Mouse (Mus musculus) kidney, postnatal 0 days (tissue): ENCODE data around the gene Ykt6. TPM values are rescaled to one million over a fixed set of nuclear protein-coding genes. Genes with fewer than 3 reads are reported as not detected.
A peak's percentile ranks its signal among the peaks of the same experiment; 100 is the strongest.

ENCODE experiments used
- ATAC-seq: fragments of 200-750 bp; cut with Nextera tagmentation; replicated peaks from 2 replicates; pipeline ENCODE4 v1.8.0; 2017; ENCODE audit warnings: low read depth, moderate number of reproducible peaks, moderate TSS enrichment, moderate library complexity; ENCODE audit not compliant: low FRiP score
- DNase-seq: peaks from one replicate; pipeline ENCODE4 v3.0.0-alpha.2; 2016; ENCODE audit warnings: low spot score
- H3K27ac ChIP-seq: fragments of 300-500 bp; sonication (generic); 2 replicates; pipeline ENCODE4 v1.5.1; 2014; ENCODE audit warnings: mild to moderate bottlenecking
- H3K27me3 ChIP-seq: fragments of 300-500 bp; sonication (generic); 2 replicates; pipeline ENCODE4 v1.6.1; 2014; ENCODE audit warnings: low read length, mixed read lengths; ENCODE audit not compliant: insufficient read depth
- H3K36me3 ChIP-seq: fragments of 300-500 bp; sonication (generic); 2 replicates; pipeline ENCODE4 v1.6.1; 2014; ENCODE audit warnings: low read length, mixed read lengths; ENCODE audit not compliant: insufficient read depth
- H3K4me1 ChIP-seq: fragments of 300-500 bp; sonication (generic); replicated peaks from 2 replicates; pipeline ENCODE4 v1.6.1; 2014; ENCODE audit warnings: antibody characterized with exemption, low read length, mixed read lengths; ENCODE audit not compliant: insufficient read depth
- H3K4me2 ChIP-seq: fragments of 300-500 bp; sonication (generic); 2 replicates; pipeline ENCODE4 v1.6.1; 2014; ENCODE audit warnings: mild to moderate bottlenecking, low read length, moderate library complexity, mixed read lengths
- H3K4me3 ChIP-seq: fragments of 300-500 bp; sonication (generic); replicated peaks from 2 replicates; pipeline ENCODE4 v1.5.1; 2014; ENCODE audit warnings: low read depth, low read length
- H3K9ac ChIP-seq: fragments of 300-500 bp; sonication (generic); 2 replicates; pipeline ENCODE4 v1.6.1; 2014; ENCODE audit warnings: low read depth, low read length
- H3K9me3 ChIP-seq: fragments of 300-500 bp; sonication (generic); replicated peaks from 2 replicates; pipeline ENCODE4 v1.6.1; 2016; ENCODE audit warnings: low read length, inconsistent platforms, mixed read lengths
- CTCF ChIP-seq: IDR thresholded peaks from 2 replicates; pipeline ENCODE4 v1.5.1; 2016; ENCODE audit warnings: antibody characterized with exemption, low read depth, mild to moderate bottlenecking, moderate library complexity
- WGBS: fragments of 180-500 bp; shearing (Covaris S2); extraction: QIAGEN DNeasy Blood & Tissue Kit; methylation state at CpG from one replicate; pipeline ENCODE4 v1.1.7; 2014; 5-methylcytosine and 5-hydroxymethylcytosine counted together
- polyA plus RNA-seq: library from polyadenylated mRNA; unstranded; fragments of >200 nt; fragmentation: Nextera tagmentation; extraction: Ambion mirVana; gene quantifications from 2 replicates; pipeline ENCODE4 v1.2.1, GENCODE M21; 2015

Ykt6 gene
- polyA plus RNA-seq, result 41.8 and 46.5 TPM in 2 replicates

- Histone ChIP-seq H3K9ac (peak within 1 kb of the TSS; percentile 92), H3K4me3 (peak within 1 kb of the TSS; percentile 81), H3K4me2 (peak within 1 kb of the TSS; percentile 90), H3K27me3 (no peaks in the 10 kb centered on the region), H3K27ac (peak within 1 kb of the TSS; percentile 97), H3K36me3 (peaks cover 6% of the 10 kb centered on the region; the same call in 1 of the 2 replicates), H3K9me3 (no peaks in the 10 kb centered on the region), H3K4me1 (peaks cover 12% of the 10 kb centered on the region)
- DNase-seq (peak; percentile 98), ATAC-seq (peak; percentile 92)
- under 1% methylated on average over 71 of the region's 71 CpGs for WGBS
- no peak for TF ChIP-seq CTCF
Observed at GRCm38 (mm10) chr11:5955546-5956276, at the start of gene Ykt6. Gene Ykt6 (plus strand): TSS chr11:5955693.

- Histone ChIP-seq H3K36me3 (no peaks in the 10 kb centered on the region), H3K27me3 (no peaks in the 10 kb centered on the region), H3K4me1 (peaks cover 13% of the 10 kb centered on the region), H3K4me2 (no peak overlapping the region), H3K9me3 (no peaks in the 10 kb centered on the region), H3K27ac (no peak overlapping the region), H3K9ac (no peak overlapping the region), H3K4me3 (no peak overlapping the region)
- DNase-seq (no peak), ATAC-seq (no peak)
- TF ChIP-seq CTCF, result no peak
- 85% methylated on average over 10 of the region's 10 CpGs for WGBS
Observed at GRCm38 (mm10) chr11:5905778-5906518, 49.5 kb upstream of the Ykt6 start.

- no peak for ATAC-seq
- no peak for TF ChIP-seq CTCF
- Histone ChIP-seq H3K36me3 (no peaks in the 10 kb centered on the region), H3K4me1 (peaks cover 4% of the 10 kb centered on the region; the same call in 1 of the 2 replicates), H3K4me2 (no peak overlapping the region), H3K9ac (no peak overlapping the region), H3K27ac (no peak overlapping the region), H3K27me3 (no peaks in the 10 kb centered on the region), H3K9me3 (no peaks in the 10 kb centered on the region), H3K4me3 (no peak overlapping the region)
- WGBS, result 55% methylated on average over 5 of the region's 5 CpGs
- DNase-seq, result no peak
Observed at GRCm38 (mm10) chr11:5907096-5907495, 48.4 kb upstream of the Ykt6 start.

GRCm38 (mm10) chr11:5908642-5909041 lies 46.9 kb upstream of the Ykt6 start:
- Histone ChIP-seq H3K9ac (no peak overlapping the region), H3K36me3 (no peaks in the 10 kb centered on the region), H3K27ac (no peak overlapping the region), H3K4me3 (no peak overlapping the region), H3K27me3 (no peaks in the 10 kb centered on the region), H3K9me3 (no peaks in the 10 kb centered on the region), H3K4me1 (no peaks in the 10 kb centered on the region), H3K4me2 (no peak overlapping the region)
- WGBS, result 66% methylated on average over 4 of the region's 4 CpGs
- no peak for TF ChIP-seq CTCF
- ATAC-seq, result no peak
- DNase-seq, result no peak

- peak; percentile 85 for DNase-seq
- no peak overlapping the region for H3K4me2 ChIP-seq
- no peaks in the 10 kb centered on the region for H3K27me3 ChIP-seq
- TF ChIP-seq CTCF, result peak; percentile 83
- H3K36me3 ChIP-seq, result no peaks in the 10 kb centered on the region
- H3K9ac ChIP-seq, result no peak overlapping the region
- ATAC-seq, result no peak
- 37% methylated on average over 5 of the region's 5 CpGs for WGBS
- H3K9me3 ChIP-seq, result no peaks in the 10 kb centered on the region
- no peaks in the 10 kb centered on the region for H3K4me1 ChIP-seq
- no peak overlapping the region for H3K4me3 ChIP-seq
- H3K27ac ChIP-seq, result no peak overlapping the region
Observed at GRCm38 (mm10) chr11:5912635-5913034, 42.9 kb upstream of the Ykt6 start.

GRCm38 (mm10) chr11:5913256-5913655 lies 42.2 kb upstream of the Ykt6 start:
- Histone ChIP-seq H3K36me3 (no peaks in the 10 kb centered on the region), H3K4me3 (no peak overlapping the region), H3K4me1 (no peaks in the 10 kb centered on the region), H3K27ac (no peak overlapping the region), H3K9me3 (no peaks in the 10 kb centered on the region), H3K4me2 (no peak overlapping the region), H3K9ac (no peak overlapping the region), H3K27me3 (no peaks in the 10 kb centered on the region)
- no peak for DNase-seq
- no peak for ATAC-seq
- TF ChIP-seq CTCF, result no peak
- 60% methylated on average over 8 of the region's 8 CpGs for WGBS
